Mouse (Mus musculus) testis, postnatal 14 days (tissue): ENCODE measurements around the gene Ifit1bl2.
A peak's percentile ranks its signal among the peaks of the same experiment; 100 is the strongest.
"Not testable (repeated sequence)": the region's sequence is repeated elsewhere in the genome, so short reads cannot be mapped to it uniquely, and the experiment has no call there.

Source experiments
- DNase-seq: peaks from one replicate; pipeline ENCODE4 v3.0.0; 2021; ENCODE audit warnings: low spot score

Ifit1bl2 gene

GRCm38 (mm10) chr19:34607237-34608051, 33.1 kb downstream of the Ifit1bl2 start, which contains the start of gene Ifit3b:
Gene Ifit3b (plus strand): TSS chr19:34607970.
- DNase-seq, result not testable (repeated sequence)

- DNase-seq, result no peak
Observed at GRCm38 (mm10) chr19:34605472-34605871, 35.1 kb downstream of the Ifit1bl2 start.

GRCm38 (mm10) chr19:34601888-34602287, 38.7 kb downstream of the Ifit1bl2 start, which contains the start of gene Ifit1bl1:
Gene Ifit1bl1 (minus strand): TSS chr19:34601956.
- not testable (repeated sequence) for DNase-seq

- DNase-seq, result not testable (repeated sequence)
Observed at GRCm38 (mm10) chr19:34599250-34599649, 41.3 kb downstream of the Ifit1bl2 start.

- DNase-seq, result peak; percentile 26
Observed at GRCm38 (mm10) chr19:34598341-34598740, 42.2 kb downstream of the Ifit1bl2 start.

- DNase-seq, result no peak
Observed at GRCm38 (mm10) chr19:34596811-34597210, 43.7 kb downstream of the Ifit1bl2 start.

GRCm38 (mm10) chr19:34594523-34594922, 46.0 kb downstream of the Ifit1bl2 start:
- not testable (repeated sequence) for DNase-seq

- no peak for DNase-seq
Observed at GRCm38 (mm10) chr19:34593456-34593855, 47.1 kb downstream of the Ifit1bl2 start.

- DNase-seq, result no peak
Observed at GRCm38 (mm10) chr19:34588959-34589358, 51.6 kb downstream of the Ifit1bl2 start.

- DNase-seq, result not testable (repeated sequence)
Observed at GRCm38 (mm10) chr19:34587898-34588692, 52.4 kb downstream of the Ifit1bl2 start.

GRCm38 (mm10) chr19:34585740-34586458, 54.6 kb downstream of the Ifit1bl2 start:
- not testable (repeated sequence) for DNase-seq

GRCm38 (mm10) chr19:34583126-34583766, 57.3 kb downstream of the Ifit1bl2 start, which contains the start of gene Ifit3:
Gene Ifit3 (plus strand): TSS chr19:34583531.
- DNase-seq, result not testable (repeated sequence)

GRCm38 (mm10) chr19:34582696-34583095, 57.8 kb downstream of the Ifit1bl2 start:
- not testable (repeated sequence) for DNase-seq

- DNase-seq, result no peak
Observed at GRCm38 (mm10) chr19:34577121-34577520, 63.4 kb downstream of the Ifit1bl2 start.

- DNase-seq, result no peak
Observed at GRCm38 (mm10) chr19:34573650-34574049, 66.9 kb downstream of the Ifit1bl2 start.

- DNase-seq, result no peak
Observed at GRCm38 (mm10) chr19:34571080-34571479, 69.5 kb downstream of the Ifit1bl2 start.

- DNase-seq, result no peak
Observed at GRCm38 (mm10) chr19:34569896-34570476, 70.6 kb downstream of the Ifit1bl2 start.

- DNase-seq, result no peak
Observed at GRCm38 (mm10) chr19:34568988-34569895, 71.3 kb downstream of the Ifit1bl2 start.
